Mouse (Mus musculus) bone marrow, adult 2 months (tissue): ENCODE measurements around the gene Krt12.

Experiments
- CTCF ChIP-seq: fragments of 200-500 bp; IDR thresholded peaks from 2 replicates; pipeline ENCODE4 v1.5.1; 2011; ENCODE audit warnings: low read length, control low read depth; ENCODE audit not compliant: control insufficient read depth, insufficient read depth
- POLR2A ChIP-seq: fragments of 200-500 bp; IDR thresholded peaks from 2 replicates; pipeline ENCODE4 v1.6.1; 2011; ENCODE audit warnings: low read depth, mild to moderate bottlenecking, control low read depth, low read length, borderline replicate concordance; ENCODE audit not compliant: control insufficient read depth

- TF ChIP-seq CTCF (no peak), POLR2A (no peak)
Observed at GRCm38 (mm10) chr11:99439465-99439864, 17.4 kb upstream of the Krt12 start.
